Mouse (Mus musculus) stomach, postnatal 0 days (tissue): ENCODE data around the gene Luc7l3. TPM values are rescaled to one million over a fixed set of nuclear protein-coding genes. Genes with fewer than 3 reads are reported as not detected.
A peak's percentile ranks its signal among the peaks of the same experiment; 100 is the strongest.

Source experiments
- ATAC-seq: fragments of 200-750 bp; cut with Nextera tagmentation; 2 replicates; pipeline ENCODE4 v1.8.0; 2017; ENCODE audit not compliant: low FRiP score, low TSS enrichment
- DNase-seq: peaks from one replicate; pipeline ENCODE4 v3.0.0-alpha.2; 2016; ENCODE audit warnings: low spot score
- H3K27ac ChIP-seq: fragments of 300-500 bp; sonication (generic); replicated peaks from 2 replicates; pipeline ENCODE4 v1.5.1; 2014; ENCODE audit warnings: mild to moderate bottlenecking, control low read depth
- H3K27me3 ChIP-seq: fragments of 300-500 bp; sonication (generic); 2 replicates; pipeline ENCODE4 v1.6.1; 2014; ENCODE audit warnings: low read length; ENCODE audit not compliant: control insufficient read depth, insufficient read depth
- H3K36me3 ChIP-seq: fragments of 300-500 bp; sonication (generic); 2 replicates; pipeline ENCODE4 v1.6.1; 2014; ENCODE audit warnings: low read length, mixed read lengths; ENCODE audit not compliant: control insufficient read depth, insufficient read depth
- H3K4me1 ChIP-seq: fragments of 300-500 bp; sonication (generic); replicated peaks from 2 replicates; pipeline ENCODE4 v1.6.1; 2014; ENCODE audit warnings: antibody characterized with exemption; ENCODE audit not compliant: control insufficient read depth, insufficient read depth
- H3K4me2 ChIP-seq: fragments of 300-500 bp; sonication (generic); replicated peaks from 2 replicates; pipeline ENCODE4 v1.6.1; 2014; ENCODE audit warnings: low read depth, mild to moderate bottlenecking, control low read depth, moderate library complexity
- H3K4me3 ChIP-seq: fragments of 300-500 bp; sonication (generic); 2 replicates; pipeline ENCODE4 v1.5.1; 2014; ENCODE audit warnings: low read depth, low read length, control low read depth
- H3K9ac ChIP-seq: fragments of 300-500 bp; sonication (generic); 2 replicates; pipeline ENCODE4 v1.6.1; 2014; ENCODE audit warnings: mild to moderate bottlenecking, low read length, control low read depth, mixed read lengths
- H3K9me3 ChIP-seq: fragments of 300-500 bp; sonication (generic); 2 replicates; pipeline ENCODE4 v1.6.1; 2016; ENCODE audit warnings: low read length; ENCODE audit not compliant: control insufficient read depth
- CTCF ChIP-seq: IDR thresholded peaks from 2 replicates; pipeline ENCODE4 v1.5.1; 2016; ENCODE audit warnings: antibody characterized with exemption, low read depth, mild to moderate bottlenecking, moderate library complexity
- EP300 ChIP-seq: optimal IDR thresholded peaks from 2 replicates; pipeline ENCODE3; 2016; ENCODE audit warnings: antibody characterized with exemption
- WGBS: fragments of 180-500 bp; shearing (Covaris S2); extraction: QIAGEN DNeasy Blood & Tissue Kit; methylation state at CpG from one replicate; pipeline ENCODE4 v1.1.7; 2014; 5-methylcytosine and 5-hydroxymethylcytosine counted together
- polyA plus RNA-seq: library from polyadenylated mRNA; unstranded; fragments of >200 nt; fragmentation: Nextera tagmentation; extraction: Ambion mirVana; gene quantifications from 2 replicates; pipeline ENCODE4 v1.2.1, GENCODE M21; 2015

The Luc7l3 gene
- polyA plus RNA-seq, 1 experiment from 2014 or later: 50.0 TPM

- no peak overlapping the region for H3K9ac ChIP-seq
- H3K4me3 ChIP-seq: no peak overlapping the region
- ATAC-seq: no peak
- DNase-seq: no peak
- H3K27me3 ChIP-seq: no peaks in the 10 kb centered on the region
- peaks cover 2% of the 10 kb centered on the region; the same call in 1 of the 2 replicates for H3K4me1 ChIP-seq
- H3K9me3 ChIP-seq: no peaks in the 10 kb centered on the region
- WGBS: 92% methylated on average over 14 of the region's 14 CpGs
- no peaks in the 10 kb centered on the region for H3K36me3 ChIP-seq
- no peak overlapping the region for H3K4me2 ChIP-seq
- TF ChIP-seq CTCF (no peak), EP300 (no peak)
- H3K27ac ChIP-seq: no peak overlapping the region
These were observed 39.5 kb upstream of the Luc7l3 start for GRCm38 (mm10) chr11:94361166-94361870.

GRCm38 (mm10) chr11:94359168-94359567 lies 37.4 kb upstream of the Luc7l3 start:
- Histone ChIP-seq H3K9me3 (no peaks in the 10 kb centered on the region), H3K9ac (no peak overlapping the region), H3K4me3 (no peak overlapping the region), H3K4me1 (no peaks in the 10 kb centered on the region; the same call in 1 of the 2 replicates), H3K36me3 (no peaks in the 10 kb centered on the region), H3K27ac (no peak overlapping the region), H3K27me3 (no peaks in the 10 kb centered on the region), H3K4me2 (no peak overlapping the region)
- ATAC-seq (no peak), DNase-seq (no peak)
- WGBS: 89% methylated on average over 12 of the region's 12 CpGs
- TF ChIP-seq EP300 (no peak), CTCF (no peak)

GRCm38 (mm10) chr11:94355521-94356217 lies 33.9 kb upstream of the Luc7l3 start:
- 63% methylated on average over 9 of the region's 9 CpGs for WGBS
- Histone ChIP-seq H3K36me3 (no peaks in the 10 kb centered on the region), H3K4me1 (no peaks in the 10 kb centered on the region), H3K27me3 (no peaks in the 10 kb centered on the region), H3K27ac (no peak overlapping the region), H3K4me3 (no peak overlapping the region), H3K9ac (no peak overlapping the region), H3K4me2 (no peak overlapping the region), H3K9me3 (no peaks in the 10 kb centered on the region)
- DNase-seq (no peak), ATAC-seq (no peak)
- TF ChIP-seq CTCF: no peak
- TF ChIP-seq EP300: no peak

- no peaks in the 10 kb centered on the region for H3K9me3 ChIP-seq
- no peak overlapping the region for H3K9ac ChIP-seq
- no peaks in the 10 kb centered on the region for H3K36me3 ChIP-seq
- 38% methylated on average over 3 of the region's 3 CpGs for WGBS
- peaks cover 8% of the 10 kb centered on the region for H3K4me1 ChIP-seq
- DNase-seq (no peak), ATAC-seq (no peak)
- TF ChIP-seq CTCF (no peak), EP300 (no peak)
- no peaks in the 10 kb centered on the region for H3K27me3 ChIP-seq
- no peak overlapping the region for H3K4me3 ChIP-seq
- H3K27ac ChIP-seq: no peak overlapping the region
- no peak overlapping the region for H3K4me2 ChIP-seq
These were observed 29.3 kb upstream of the Luc7l3 start for GRCm38 (mm10) chr11:94351094-94351493.

GRCm38 (mm10) chr11:94350337-94350736 lies 28.5 kb upstream of the Luc7l3 start:
- H3K27me3 ChIP-seq: no peaks in the 10 kb centered on the region
- H3K9ac ChIP-seq: no peak overlapping the region
- H3K4me1 ChIP-seq: peaks cover 9% of the 10 kb centered on the region
- H3K36me3 ChIP-seq: no peaks in the 10 kb centered on the region
- DNase-seq: no peak
- no peaks in the 10 kb centered on the region for H3K9me3 ChIP-seq
- no peak for TF ChIP-seq CTCF
- TF ChIP-seq EP300: no peak
- H3K4me3 ChIP-seq: no peak overlapping the region
- WGBS: 65% methylated on average over 1 of the region's 1 CpGs
- no peak for ATAC-seq
- H3K4me2 ChIP-seq: no peak overlapping the region
- H3K27ac ChIP-seq: no peak overlapping the region

GRCm38 (mm10) chr11:94349839-94350238 lies 28.1 kb upstream of the Luc7l3 start:
- Histone ChIP-seq H3K4me1 (peaks cover 9% of the 10 kb centered on the region), H3K27me3 (no peaks in the 10 kb centered on the region), H3K4me2 (no peak overlapping the region), H3K9ac (no peak overlapping the region), H3K4me3 (no peak overlapping the region), H3K36me3 (no peaks in the 10 kb centered on the region), H3K27ac (no peak overlapping the region), H3K9me3 (no peaks in the 10 kb centered on the region)
- DNase-seq (no peak), ATAC-seq (no peak)
- no peak for TF ChIP-seq EP300
- TF ChIP-seq CTCF: peak; percentile 51
- 79% methylated on average over 2 of the region's 2 CpGs for WGBS
